Mouse (Mus musculus) midbrain, embryonic 14.5 days (tissue): Measurements from ENCODE around the gene Rab20. TPM values are rescaled to one million over a fixed set of nuclear protein-coding genes. Genes with fewer than 3 reads are reported as not detected.

Experiments
- polyA plus RNA-seq: library from polyadenylated mRNA; unstranded; fragments of >200 nt; fragmentation: Nextera tagmentation; extraction: Ambion mirVana; gene quantifications from 2 replicates; pipeline ENCODE4 v1.2.1, GENCODE M21; 2014

The Rab20 gene
- polyA plus RNA-seq, 1 experiment from 2014 or later = 0.25 TPM

Other genes with a start within 250 kb of the Rab20 start
- 15.0 and 40.7 TPM in 2 replicates for gene Col4a2, start 165.9 kb downstream of the Rab20 start, polyA plus RNA-seq
- gene Col4a1, start 165.9 kb downstream of the Rab20 start, polyA plus RNA-seq = 38.1 and 123 TPM in 2 replicates
- gene Naxd, start 18.8 kb upstream of the Rab20 start, polyA plus RNA-seq = 130 and 150 TPM in 2 replicates
- 22.8 and 25.5 TPM in 2 replicates for gene Cars2, start 72.1 kb upstream of the Rab20 start, polyA plus RNA-seq
- gene Ing1, start 76.9 kb upstream of the Rab20 start, polyA plus RNA-seq = 44.2 and 44.7 TPM in 2 replicates
- 94.4 and 99.8 TPM in 2 replicates for gene Ankrd10, start 157.0 kb upstream of the Rab20 start, polyA plus RNA-seq
- gene 1700016D06Rik, start 222.4 kb upstream of the Rab20 start, polyA plus RNA-seq = not detected in 2 replicates
- gene Arhgef7, start 249.0 kb upstream of the Rab20 start, polyA plus RNA-seq = 78.3 and 84.0 TPM in 2 replicates